Mouse (Mus musculus) right cerebral cortex, adult 2 months (tissue): ENCODE measurements at regions not wholly inside any gene's neighbourhood (a gene's known extent, or its start where the extent isn't known, plus 50 kb on each side); places are given as distances from the start of the nearest gene placed in this dataset.

Experiments
- DNase-seq, 2 experiments: peaks; one replicate each; pipeline ENCODE4 v3.0.0; 2021 to 2022; ENCODE audit warnings: low spot score in 2 of 2

GRCm38 (mm10) chr13:78405071-78405470 is 205.5 kb upstream of the Nr2f1 start:
- peak; percentile 34 for DNase-seq

GRCm38 (mm10) chr13:78383761-78384160 is 184.2 kb upstream of the Nr2f1 start:
- DNase-seq: no peak

GRCm38 (mm10) chr13:78361236-78361635 is 161.7 kb upstream of the Nr2f1 start:
- DNase-seq: no peak

- DNase-seq: no peak
These were observed 149.3 kb upstream of the Nr2f1 start for GRCm38 (mm10) chr13:78348830-78349229.

GRCm38 (mm10) chr13:78324443-78325206 is 125.1 kb upstream of the Nr2f1 start:
- no peak for DNase-seq

GRCm38 (mm10) chr13:78323183-78323582 is 123.6 kb upstream of the Nr2f1 start:
- DNase-seq: no peak

- DNase-seq: no peak
These were observed 118.9 kb upstream of the Nr2f1 start for GRCm38 (mm10) chr13:78318434-78318833.

- no peak for DNase-seq
These were observed 111.3 kb upstream of the Nr2f1 start for GRCm38 (mm10) chr13:78310837-78311236.
